ENCODE assay signal across 26 mouse cellular contexts in genomic region chr1:152434166-152434565, GRCm38 (mm10). TPM values are rescaled to one million over a fixed set of nuclear protein-coding genes. Genes with fewer than 3 reads are reported as not detected.
DNase-seq lines count a peak whose midpoint lies in the region; ATAC-seq lines count a peak whose summit lies in the region.
"Had no signal": no experiment of that assay in that cellular context is flagged by ENCODE, and none has a peak within 500 bp of the region (broad histone marks: within the 10 kb centered on the region; RNA-seq: fewer than 3 reads in every experiment).

No protein-coding gene starts in this region.

- peak; percentile 43 for DNase-seq in kidney, adult 9 months
- DNase-seq in kidney, postnatal 10 days, result no peak
- DNase-seq in kidney, postnatal 36 days, result peak; percentile 42 to 57
- DNase-seq in thymus, postnatal 0 days (ENCODE audit: low spot score), result no peak
- DNase-seq: adrenal gland, adult 2 months; adrenal gland, postnatal 14 days; cerebellum, adult 11 months; cerebellum, adult 2 months; cerebellum, adult 9-11 months; cerebellum, postnatal 25 days; forebrain, postnatal 0 days; gastrocnemius, adult 2 months; gastrocnemius, postnatal 14 days; heart, adult 18-20 months; heart, postnatal 10 days; heart, postnatal 4 days had no signal

- no peak overlapping the region for H3K9ac ChIP-seq in kidney, embryonic 14.5 days (ENCODE audit: low read depth, low read length)
- no peak overlapping the region for H3K9ac ChIP-seq in liver, embryonic 15.5 days
- no peak overlapping the region for H3K9ac ChIP-seq in liver, embryonic 16.5 days (ENCODE audit: low read depth, low read length)
- H3K9ac ChIP-seq: embryonic facial prominence, embryonic 12.5 days; embryonic facial prominence, embryonic 15.5 days; forebrain, postnatal 0 days; heart, embryonic 12.5 days; heart, embryonic 15.5 days; hindbrain, embryonic 15.5 days had no signal

- no peak overlapping the region for H3K27ac ChIP-seq in kidney, embryonic 14.5 days (ENCODE audit: low read depth, low read length)
- H3K27ac ChIP-seq in liver, embryonic 15.5 days (replicated peaks), result no peak overlapping the region
- H3K27ac ChIP-seq in liver, embryonic 16.5 days (ENCODE audit: low read length), result no peak overlapping the region
- H3K27ac ChIP-seq: embryonic facial prominence, embryonic 12.5 days; embryonic facial prominence, embryonic 15.5 days; gastrocnemius, adult 2 months; heart, embryonic 15.5 days; hindbrain, embryonic 15.5 days had no signal

- no peak overlapping the region for H3K4me3 ChIP-seq in kidney, embryonic 14.5 days (ENCODE audit: low read length)
- H3K4me3 ChIP-seq in liver, embryonic 15.5 days (replicated peaks), result no peak overlapping the region
- no peak overlapping the region for H3K4me3 ChIP-seq in liver, embryonic 16.5 days (ENCODE audit: low read depth, low read length)
- H3K4me3 ChIP-seq: embryonic facial prominence, embryonic 12.5 days; embryonic facial prominence, embryonic 15.5 days; gastrocnemius, adult 2 months; heart, embryonic 12.5 days; heart, embryonic 15.5 days; hindbrain, embryonic 15.5 days had no signal

- H3K9me3 ChIP-seq in kidney, embryonic 14.5 days (ENCODE audit: control insufficient read depth, low read length), result no peaks in the 10 kb centered on the region
- H3K9me3 ChIP-seq in liver, embryonic 15.5 days (replicated peaks), result no peaks in the 10 kb centered on the region
- no peaks in the 10 kb centered on the region for H3K9me3 ChIP-seq in liver, embryonic 16.5 days (replicated peaks; ENCODE audit: control insufficient read depth, low read length)
- H3K9me3 ChIP-seq: embryonic facial prominence, embryonic 12.5 days; embryonic facial prominence, embryonic 15.5 days; heart, embryonic 12.5 days; heart, embryonic 15.5 days; hindbrain, embryonic 15.5 days had no signal

- no peaks in the 10 kb centered on the region for H3K4me1 ChIP-seq in kidney, embryonic 14.5 days (ENCODE audit: control insufficient read depth, insufficient read depth, low read length)
- no peaks in the 10 kb centered on the region for H3K4me1 ChIP-seq in liver, embryonic 15.5 days (replicated peaks)
- no peaks in the 10 kb centered on the region for H3K4me1 ChIP-seq in liver, embryonic 16.5 days (ENCODE audit: control insufficient read depth, low read depth, low read length)
- H3K4me1 ChIP-seq: embryonic facial prominence, embryonic 12.5 days; embryonic facial prominence, embryonic 15.5 days; heart, embryonic 15.5 days; hindbrain, embryonic 15.5 days had no signal

- H3K4me2 ChIP-seq in kidney, embryonic 14.5 days (replicated peaks; ENCODE audit: low read depth, low read length), result no peak overlapping the region
- no peak overlapping the region for H3K4me2 ChIP-seq in liver, embryonic 15.5 days
- H3K4me2 ChIP-seq in liver, embryonic 16.5 days (ENCODE audit: low read depth, low read length), result no peak overlapping the region
- H3K4me2 ChIP-seq: embryonic facial prominence, embryonic 12.5 days; embryonic facial prominence, embryonic 15.5 days; heart, embryonic 12.5 days; heart, embryonic 15.5 days; hindbrain, embryonic 15.5 days had no signal

- no peaks in the 10 kb centered on the region for H3K27me3 ChIP-seq in kidney, embryonic 14.5 days (ENCODE audit: control insufficient read depth, insufficient read depth, low read length)
- no peaks in the 10 kb centered on the region for H3K27me3 ChIP-seq in liver, embryonic 15.5 days
- H3K27me3 ChIP-seq in liver, embryonic 16.5 days (ENCODE audit: control insufficient read depth, insufficient read depth, low read depth, low read length), result no peaks in the 10 kb centered on the region
- H3K27me3 ChIP-seq: embryonic facial prominence, embryonic 12.5 days; embryonic facial prominence, embryonic 15.5 days; heart, embryonic 12.5 days; heart, embryonic 15.5 days; hindbrain, embryonic 15.5 days had no signal

- no peaks in the 10 kb centered on the region for H3K36me3 ChIP-seq in kidney, embryonic 14.5 days (ENCODE audit: control insufficient read depth, insufficient read depth, low read length)
- no peaks in the 10 kb centered on the region for H3K36me3 ChIP-seq in liver, embryonic 15.5 days (replicated peaks)
- H3K36me3 ChIP-seq in liver, embryonic 16.5 days (ENCODE audit: control insufficient read depth, insufficient read depth), result no peaks in the 10 kb centered on the region
- H3K36me3 ChIP-seq: embryonic facial prominence, embryonic 12.5 days; embryonic facial prominence, embryonic 15.5 days; heart, embryonic 12.5 days; heart, embryonic 15.5 days; hindbrain, embryonic 15.5 days had no signal

- ATAC-seq in kidney, embryonic 14.5 days (ENCODE audit: low FRiP score, low TSS enrichment), result no peak
- ATAC-seq in liver, embryonic 15.5 days (ENCODE audit: insufficient read depth), result 0 out of 2 replicates have a peak, but pooled peaks have one; percentile 12
- 0 out of 2 replicates have a peak, but pooled peaks have one; percentile 7 for ATAC-seq in liver, embryonic 16.5 days (ENCODE audit: low read depth)
- ATAC-seq: CD4-positive, CD25-positive, alpha-beta regulatory T cell, adult 4 months; forebrain, embryonic 14.5 days; forebrain, postnatal 0 days had no signal

- WGBS in kidney, embryonic 14.5 days, result 80% methylated on average over 4 of the region's 4 CpGs
- WGBS in liver, embryonic 15.5 days (ENCODE audit: insufficient replicate concordance), result 53% methylated on average over 4 of the region's 4 CpGs
- WGBS in liver, embryonic 16.5 days (ENCODE audit: insufficient replicate concordance), result 41% methylated on average over 4 of the region's 4 CpGs

RNA-seq across cellular contexts. Expression of gene Colgalt2, which starts 34.5 kb away (rescaled TPM):
- 1.0 and 1.3 TPM in 2 replicates for polyA plus RNA-seq in kidney, embryonic 14.5 days (2014; fragmentation: Nextera tagmentation; extraction: Ambion mirVana)
- polyA plus RNA-seq in liver, embryonic 15.5 days (2015; fragmentation: Nextera tagmentation; extraction: Ambion mirVana), result 0.30 and 0.36 TPM in 2 replicates
- 0.33 and 0.37 TPM in 2 replicates for polyA plus RNA-seq in liver, embryonic 16.5 days (2015; fragmentation: Nextera tagmentation; extraction: Ambion mirVana)
- polyA plus RNA-seq in thymus, postnatal 0 days (2015; fragmentation: Nextera tagmentation; extraction: Ambion mirVana), result 1.1 and 1.2 TPM in 2 replicates
- polyA plus RNA-seq: CD4-positive, CD25-positive, alpha-beta regulatory T cell, adult 4 months had no signal

RNA-seq across cellular contexts. Expression of gene Tsen15, which starts 47.7 kb away (rescaled TPM):
- 83.5 and 102 TPM in 2 replicates for polyA plus RNA-seq in kidney, embryonic 14.5 days (2014; fragmentation: Nextera tagmentation; extraction: Ambion mirVana)
- polyA plus RNA-seq in liver, embryonic 15.5 days (2015; fragmentation: Nextera tagmentation; extraction: Ambion mirVana), result 21.4 and 21.7 TPM in 2 replicates
- polyA plus RNA-seq in liver, embryonic 16.5 days (2015; fragmentation: Nextera tagmentation; extraction: Ambion mirVana), result 17.6 and 19.5 TPM in 2 replicates
- 41.8 and 43.4 TPM in 2 replicates for polyA plus RNA-seq in thymus, postnatal 0 days (2015; fragmentation: Nextera tagmentation; extraction: Ambion mirVana)

Comparison
In these comparisons a context has a peak if more than half of its experiments do, and no peak if none do; other contexts are left out.
1. DNase-seq: peak in kidney, adult 9 months (single experiment) and kidney, postnatal 36 days (2 of 2); none in kidney, postnatal 10 days (single experiment) and thymus, postnatal 0 days (single experiment).